ENCODE assay signal across 14 mouse cellular contexts in the genomic region with DNA sequence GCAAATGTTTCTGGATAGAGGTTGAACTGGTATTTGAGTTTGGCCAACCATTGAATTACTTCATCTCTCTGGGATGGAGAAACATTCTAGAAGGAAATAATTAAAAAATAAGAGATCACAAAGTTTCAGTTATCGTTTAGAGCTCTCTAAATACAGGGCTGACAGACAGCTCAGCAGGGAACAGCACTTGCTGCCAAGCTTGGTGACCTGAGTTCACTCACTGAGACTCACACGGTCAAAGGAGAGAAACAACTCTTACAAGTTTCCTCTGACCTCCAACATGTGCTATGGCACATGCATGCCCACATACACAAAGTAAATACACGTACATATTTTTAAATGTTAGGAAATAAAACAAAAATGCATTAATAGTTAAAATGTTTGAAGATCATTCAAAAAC. TPM values are rescaled to one million over a fixed set of nuclear protein-coding genes. Genes with fewer than 3 reads are reported as not detected.
"Had no signal": no experiment of that assay in that cellular context is flagged by ENCODE, and none has a peak within 500 bp of the region (broad histone marks: within the 10 kb centered on the region; RNA-seq: fewer than 3 reads in every experiment).

No protein-coding gene starts in this region.

- H3K27me3 ChIP-seq: limb, embryonic 15.5 days; midbrain, embryonic 13.5 days; neural tube, embryonic 15.5 days had no signal

- H3K27ac ChIP-seq: kidney, postnatal 0 days; limb, embryonic 15.5 days; liver, embryonic 14.5 days; midbrain, embryonic 13.5 days; neural tube, embryonic 15.5 days had no signal

- H3K4me2 ChIP-seq: limb, embryonic 15.5 days; midbrain, embryonic 13.5 days; neural tube, embryonic 15.5 days had no signal

- H3K9ac ChIP-seq: limb, embryonic 15.5 days; liver, embryonic 14.5 days; midbrain, embryonic 13.5 days; neural tube, embryonic 15.5 days had no signal

- H3K4me1 ChIP-seq: limb, embryonic 15.5 days; midbrain, embryonic 13.5 days; neural tube, embryonic 15.5 days had no signal

- ATAC-seq: midbrain, embryonic 13.5 days had no signal

- DNase-seq: layer of hippocampus, adult 9-11 months; layer of hippocampus, postnatal 36 days; lung, adult 18-20 months; right cerebral cortex, adult 18-20 months; right cerebral cortex, postnatal 25 days; spleen, adult 18-20 months; thymus, adult 18-20 months; thymus, postnatal 14 days had no signal

- H3K4me3 ChIP-seq: limb, embryonic 15.5 days; midbrain, embryonic 13.5 days; myocyte; neural tube, embryonic 15.5 days had no signal

- H3K9me3 ChIP-seq: limb, embryonic 15.5 days; midbrain, embryonic 13.5 days; neural tube, embryonic 15.5 days had no signal

RNA-seq across cellular contexts. Expression of gene 2010109A12Rik, which starts 16.7 kb away (rescaled TPM):
- polyA plus RNA-seq: myocyte had no signal
